Mouse (Mus musculus): Measurements from ENCODE around the gene Blcap. TPM values are rescaled to one million over a fixed set of nuclear protein-coding genes. Genes with fewer than 3 reads are reported as not detected.

Gene Blcap
- total RNA-seq, 2 experiments from 2014 or later = 29.7 to 36.5 TPM

GRCm38 (mm10) chr2:157506779-157507178 is 64.3 kb downstream of the Blcap start:
- Histone ChIP-seq H3K27ac (no peak overlapping the region), H3K4me3 (no peak overlapping the region)
- no peak for TF ChIP-seq CTCF (IDR thresholded peaks at IDR 0.05)
- no peak for DNase-seq
- intact Hi-C loops (cut with DNase I) = no loop called here

Small RNA genes lying within 50 kb of the gene (microRNA-seq; reads per million reads assigned to microRNA genes)
- not detected for gene Gm23134

Other genes starting within 250 kb of the Blcap start
- gene Ghrh, start 223.8 kb downstream of the Blcap start, total RNA-seq (2021) = not detected
- 10 to 100 TPM; 13.5 TPM for gene Manbal, start 203.7 kb downstream of the Blcap start, total RNA-seq (2021)
- 1 to 10 TPM; 2.2 to 2.8 TPM for gene Src, start 152.8 kb downstream of the Blcap start, total RNA-seq (2021)
- under 1 TPM; 0.20 to 0.36 TPM for gene Nnat, start 11.2 kb downstream of the Blcap start, total RNA-seq (2021)
- gene Ctnnbl1, start 166.1 kb upstream of the Blcap start, total RNA-seq (2021) = 1 to 10 TPM; 7.9 to 9.8 TPM